Mouse (Mus musculus) E14TG2a.4 (cell line): Measurements from ENCODE around the gene Zan.

Experiments
- CTCF ChIP-seq: conservative IDR thresholded peaks from 2 replicates; pipeline ENCODE4 v1.5.1; 2014; ENCODE audit warnings: low read length
- NANOG ChIP-seq: IDR thresholded peaks from 2 replicates; pipeline ENCODE4 v1.6.1; 2014; ENCODE audit warnings: borderline replicate concordance, low read length, mixed read lengths
- POU5F1 ChIP-seq: IDR thresholded peaks from 2 replicates; pipeline ENCODE4 v1.6.1; 2014; ENCODE audit warnings: low read length, borderline replicate concordance

GRCm38 (mm10) chr5:137466946-137467345, 9.9 kb downstream of the Zan start:
- TF ChIP-seq CTCF (no peak), POU5F1 (no peak), NANOG (no peak)
